Mouse (Mus musculus): ENCODE data around the gene Phkb.

GRCm38 (mm10) chr8:86052003-86052402 lies 211.2 kb downstream of the Phkb start:
- no peak for TF ChIP-seq CTCF (IDR thresholded peaks at IDR 0.05; ENCODE audit: control insufficient read depth, insufficient read depth, low read length)
- TF ChIP-seq POLR2A (IDR thresholded peaks at IDR 0.05; ENCODE audit: borderline replicate concordance, control insufficient read depth, low read depth, low read length), result no peak

Measured in bone marrow, adult 2 months (tissue).